Mouse (Mus musculus): ENCODE data around the gene Cybc1. TPM values are rescaled to one million over a fixed set of nuclear protein-coding genes. Genes with fewer than 3 reads are reported as not detected.
A peak's percentile ranks its signal among the peaks of the same experiment; 100 is the strongest.

The Cybc1 gene
- polyA plus RNA-seq (2012; rRNA removed), result 14.8 and 16.1 TPM in 2 replicates
- 19.7 and 20.3 TPM in 2 replicates for polyA plus RNA-seq (2014; fragmentation: Nextera tagmentation; extraction: Ambion mirVana)

- peak within 1 kb of the TSS; percentile 71 to 98 for H3K4me3 ChIP-seq (ENCODE audit: insufficient read depth in 1 of 2, low read depth in 2 of 2, low read length in 2 of 2)
- peak within 1 kb of the TSS; percentile 41 for H3K27ac ChIP-seq
- 0% methylated on average over 23 of the region's 23 CpGs for WGBS (ENCODE audit: insufficient replicate concordance)
- peaks cover 31 to 37% of the 10 kb centered on the region in 2 experiments for H3K4me1 ChIP-seq (replicated peaks; ENCODE audit: control insufficient read depth in 2 of 2, insufficient read depth in 2 of 2, low read length in 1 of 2)
- H3K4me2 ChIP-seq (ENCODE audit: low read depth), result peak within 1 kb of the TSS; percentile 81
- ATAC-seq (ENCODE audit: insufficient read depth) (peak; percentile 90), DNase-seq (ENCODE audit: low read depth in 3 of 3, low spot score in 3 of 3) (peak; percentile 65 to 79 (median 67))
- H3K9me3 ChIP-seq (ENCODE audit: control insufficient read depth, low read length), result no peaks in the 10 kb centered on the region
- H3K9ac ChIP-seq (replicated peaks), result peak within 1 kb of the TSS; percentile 69
- H3K36me3 ChIP-seq (replicated peaks; ENCODE audit: control insufficient read depth, insufficient read depth, low read depth), result peaks cover 26% of the 10 kb centered on the region
- TF ChIP-seq CTCF (IDR thresholded peaks at IDR 0.05; ENCODE audit: low read depth) (peak; percentile 56), EP300 (IDR thresholded peaks at IDR 0.05; ENCODE audit: low read depth) (no peak; the same call in 1 of the 2 replicates)
- no peaks in the 10 kb centered on the region for H3K27me3 ChIP-seq (ENCODE audit: control insufficient read depth, insufficient read depth, low read length)
These were observed at the start of gene Cybc1 for GRCm38 (mm10) chr11:121229018-121229439. Gene Cybc1 (minus strand): TSS chr11:121229322.

- Histone ChIP-seq H3K9ac (replicated peaks) (no peak overlapping the region), H3K4me1 (replicated peaks; ENCODE audit: control insufficient read depth in 2 of 2, insufficient read depth in 2 of 2, low read length in 1 of 2) (peaks cover 0 to 14% of the 10 kb centered on the region in 2 experiments), H3K4me2 (ENCODE audit: low read depth) (no peak overlapping the region), H3K9me3 (ENCODE audit: control insufficient read depth, low read length) (no peaks in the 10 kb centered on the region), H3K36me3 (replicated peaks; ENCODE audit: control insufficient read depth, insufficient read depth, low read depth) (no peaks in the 10 kb centered on the region; the same call in 1 of the 2 replicates), H3K4me3 (ENCODE audit: insufficient read depth in 1 of 2, low read depth in 2 of 2, low read length in 2 of 2) (no peak overlapping the region), H3K27me3 (ENCODE audit: control insufficient read depth, insufficient read depth, low read length) (no peaks in the 10 kb centered on the region), H3K27ac (no peak overlapping the region)
- no peak for ATAC-seq (ENCODE audit: insufficient read depth)
- no peak for DNase-seq (ENCODE audit: low read depth in 3 of 3, low spot score in 3 of 3)
- TF ChIP-seq EP300 (IDR thresholded peaks at IDR 0.05; ENCODE audit: low read depth), result no peak
- TF ChIP-seq CTCF (IDR thresholded peaks at IDR 0.05; ENCODE audit: low read depth), result no peak
- 64% methylated on average over 3 of the region's 3 CpGs for WGBS (ENCODE audit: insufficient replicate concordance)
These were observed 48.9 kb upstream of the Cybc1 start for GRCm38 (mm10) chr11:121278011-121278410.

GRCm38 (mm10) chr11:121277516-121277915 lies 48.4 kb upstream of the Cybc1 start:
- H3K4me2 ChIP-seq (ENCODE audit: low read depth), result no peak overlapping the region
- H3K27me3 ChIP-seq (ENCODE audit: control insufficient read depth, insufficient read depth, low read length), result no peaks in the 10 kb centered on the region
- H3K4me3 ChIP-seq (ENCODE audit: insufficient read depth in 1 of 2, low read depth in 2 of 2, low read length in 2 of 2), result no peak overlapping the region
- H3K36me3 ChIP-seq (replicated peaks; ENCODE audit: control insufficient read depth, insufficient read depth, low read depth), result no peaks in the 10 kb centered on the region; the same call in 1 of the 2 replicates
- ATAC-seq (ENCODE audit: insufficient read depth), result no peak
- no peak for DNase-seq (ENCODE audit: low read depth in 3 of 3, low spot score in 3 of 3)
- H3K4me1 ChIP-seq (replicated peaks; ENCODE audit: control insufficient read depth in 2 of 2, insufficient read depth in 2 of 2, low read length in 1 of 2), result peaks cover 0 to 9% of the 10 kb centered on the region in 2 experiments; a peak in 3 of 4 replicates
- 77% methylated on average over 8 of the region's 8 CpGs for WGBS (ENCODE audit: insufficient replicate concordance)
- H3K9ac ChIP-seq (replicated peaks), result no peak overlapping the region
- no peak overlapping the region for H3K27ac ChIP-seq
- TF ChIP-seq EP300 (IDR thresholded peaks at IDR 0.05; ENCODE audit: low read depth) (no peak), CTCF (IDR thresholded peaks at IDR 0.05; ENCODE audit: low read depth) (no peak)
- H3K9me3 ChIP-seq (ENCODE audit: control insufficient read depth, low read length), result no peaks in the 10 kb centered on the region

DNA sequence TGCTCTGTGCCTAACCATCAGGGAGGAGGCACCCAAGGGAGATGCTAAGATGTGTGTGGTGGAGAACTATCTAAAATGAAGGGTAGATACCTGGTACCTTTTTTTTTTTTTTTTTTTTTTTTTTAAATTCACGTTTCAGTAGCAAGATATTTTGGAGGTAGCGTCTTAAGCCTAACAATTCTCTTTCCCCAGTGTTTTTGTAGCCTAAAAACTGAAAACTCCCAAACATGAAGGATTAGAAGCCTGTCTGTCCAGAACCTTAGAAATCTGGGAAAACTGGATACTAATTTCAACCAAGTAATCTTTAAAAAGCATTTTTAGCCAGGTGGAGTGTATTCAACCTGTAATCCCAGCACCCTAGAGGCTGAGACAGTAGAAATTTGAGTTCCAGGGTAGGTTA lies 32.0 kb upstream of the Cybc1 start:
- Histone ChIP-seq H3K4me3 (ENCODE audit: insufficient read depth in 1 of 2, low read depth in 2 of 2, low read length in 2 of 2) (peak overlapping the region; percentile 99 to 100), H3K27ac (no peak overlapping the region), H3K36me3 (replicated peaks; ENCODE audit: control insufficient read depth, insufficient read depth, low read depth) (peaks cover 31% of the 10 kb centered on the region), H3K9ac (replicated peaks) (peak overlapping the region; percentile 97), H3K9me3 (ENCODE audit: control insufficient read depth, low read length) (no peaks in the 10 kb centered on the region), H3K4me2 (ENCODE audit: low read depth) (peak overlapping the region; percentile 87), H3K27me3 (ENCODE audit: control insufficient read depth, insufficient read depth, low read length) (no peaks in the 10 kb centered on the region), H3K4me1 (replicated peaks; ENCODE audit: control insufficient read depth in 2 of 2, insufficient read depth in 2 of 2, low read length in 1 of 2) (peaks cover 4 to 17% of the 10 kb centered on the region in 2 experiments)
- TF ChIP-seq EP300 (IDR thresholded peaks at IDR 0.05; ENCODE audit: low read depth), result no peak
- ATAC-seq (ENCODE audit: insufficient read depth) (no peak), DNase-seq (ENCODE audit: low read depth in 3 of 3, low spot score in 3 of 3) (no peak)
- 36% methylated on average over 2 of the region's 2 CpGs for WGBS (ENCODE audit: insufficient replicate concordance)

- H3K36me3 ChIP-seq (replicated peaks; ENCODE audit: control insufficient read depth, insufficient read depth, low read depth), result peaks cover 38% of the 10 kb centered on the region
- peak overlapping the region; percentile 87 for H3K4me2 ChIP-seq (ENCODE audit: low read depth)
- peak overlapping the region; percentile 65 for H3K27ac ChIP-seq
- no peak for DNase-seq (ENCODE audit: low read depth in 3 of 3, low spot score in 3 of 3)
- peak overlapping the region; percentile 97 for H3K9ac ChIP-seq (replicated peaks)
- H3K27me3 ChIP-seq (ENCODE audit: control insufficient read depth, insufficient read depth, low read length), result no peaks in the 10 kb centered on the region
- under 1% methylated on average over 59 of the region's 60 CpGs for WGBS (ENCODE audit: insufficient replicate concordance)
- TF ChIP-seq CTCF (IDR thresholded peaks at IDR 0.05; ENCODE audit: low read depth) (no peak), EP300 (IDR thresholded peaks at IDR 0.05; ENCODE audit: low read depth) (no peak)
- H3K9me3 ChIP-seq (ENCODE audit: control insufficient read depth, low read length), result no peaks in the 10 kb centered on the region
- peaks cover 4 to 17% of the 10 kb centered on the region in 2 experiments for H3K4me1 ChIP-seq (replicated peaks; ENCODE audit: control insufficient read depth in 2 of 2, insufficient read depth in 2 of 2, low read length in 1 of 2)
- peak overlapping the region; percentile 99 to 100 for H3K4me3 ChIP-seq (ENCODE audit: insufficient read depth in 1 of 2, low read depth in 2 of 2, low read length in 2 of 2)
- peak; percentile 54 for ATAC-seq (ENCODE audit: insufficient read depth)
These were observed 31.2 kb upstream of the Cybc1 start for GRCm38 (mm10) chr11:121260211-121260906.
